Mouse (Mus musculus): ENCODE measurements around the gene Gm45021. TPM values are rescaled to one million over a fixed set of nuclear protein-coding genes. Genes with fewer than 3 reads are reported as not detected.

The Gm45021 gene
- polyA plus RNA-seq (2011; ENCODE audit: insufficient read depth, insufficient read length, low read depth, missing spikeins), result not detected in 2 replicates

DNA sequence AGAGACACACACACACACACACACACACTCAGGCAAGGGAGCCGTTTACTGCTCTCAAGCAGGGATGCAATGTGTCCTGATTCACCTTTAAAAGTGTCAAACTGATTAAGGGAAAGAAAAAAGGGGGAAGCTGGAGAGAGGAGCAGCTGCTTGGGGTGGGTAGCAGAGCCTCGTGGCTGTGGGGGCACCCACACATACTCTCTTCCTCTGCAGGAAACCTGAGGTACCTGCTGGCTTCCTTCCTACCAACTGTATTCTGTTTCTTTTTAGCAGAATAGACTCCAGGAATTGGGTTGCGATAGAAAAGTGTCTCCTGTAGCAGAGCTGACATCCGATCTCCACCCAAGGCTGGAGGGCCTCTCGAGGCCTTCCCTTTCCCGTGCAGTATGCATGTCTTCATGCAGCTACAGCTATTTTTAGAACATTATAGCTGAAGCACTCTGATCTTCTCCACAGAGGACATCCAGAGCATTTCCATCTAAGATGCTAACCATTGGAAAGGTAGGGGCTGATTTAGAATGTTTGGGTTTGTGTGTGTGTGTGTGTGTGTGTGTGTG is at the start of gene Gm45021:
Gene Gm45021, plus strand, starts transcription at position 417 of the 557 bp plus-strand sequence.
- Histone ChIP-seq H3K36me3 (ENCODE audit: control insufficient read depth, insufficient read depth, low read length, poor library complexity, severe bottlenecking) (no peaks in the 10 kb centered on the region), H3K27ac (ENCODE audit: insufficient read depth, low read length) (no peak within 1 kb of the TSS), H3K27me3 (ENCODE audit: control insufficient read depth, insufficient read depth, low read length, poor library complexity, severe bottlenecking) (no peaks in the 10 kb centered on the region), H3K9me3 (replicated peaks; ENCODE audit: control insufficient read depth, insufficient read depth, low read length, poor library complexity, severe bottlenecking) (peaks cover 2% of the 10 kb centered on the region; the same call in 1 of the 2 replicates), H3K4me1 (ENCODE audit: control insufficient read depth, insufficient read depth, low read length) (no peaks in the 10 kb centered on the region), H3K9ac (ENCODE audit: low read depth, poor library complexity, severe bottlenecking) (no peak within 1 kb of the TSS), H3K4me3 (ENCODE audit: low read depth, low read length) (no peak within 1 kb of the TSS)
- TF ChIP-seq EP300 (IDR thresholded peaks at IDR 0.05; ENCODE audit: insufficient read depth, low read depth, low read length) (no peak), POLR2A (IDR thresholded peaks at IDR 0.05; ENCODE audit: insufficient read depth, low read length) (no peak), CTCF (IDR thresholded peaks at IDR 0.05; ENCODE audit: low read depth, low read length) (no peak)

DNA sequence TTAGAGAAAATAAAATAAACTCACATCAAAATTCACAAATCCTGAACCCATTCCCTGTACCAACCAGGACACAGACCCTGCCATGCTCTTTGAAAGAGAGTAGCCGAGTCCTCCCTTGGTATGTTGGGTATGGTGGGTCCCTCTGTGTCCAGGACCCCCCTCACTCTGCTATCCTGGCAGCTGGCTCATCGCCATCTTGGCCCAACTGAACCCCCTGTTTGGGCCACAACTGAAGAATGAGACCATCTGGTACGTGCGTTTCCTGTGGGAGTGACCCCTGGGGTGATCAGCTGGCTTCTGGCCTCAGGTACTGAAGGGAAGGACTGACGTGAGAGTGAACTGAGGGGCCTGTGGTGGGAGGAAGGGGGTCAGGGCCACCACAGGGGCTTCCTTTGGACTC is 49.5 kb upstream of the Gm45021 start:
- Histone ChIP-seq H3K9me3 (replicated peaks; ENCODE audit: control insufficient read depth, insufficient read depth, low read length, poor library complexity, severe bottlenecking) (no peaks in the 10 kb centered on the region), H3K27ac (ENCODE audit: insufficient read depth, low read length) (no peak overlapping the region), H3K27me3 (ENCODE audit: control insufficient read depth, insufficient read depth, low read length, poor library complexity, severe bottlenecking) (no peaks in the 10 kb centered on the region), H3K4me3 (ENCODE audit: low read depth, low read length) (no peak overlapping the region), H3K9ac (ENCODE audit: low read depth, poor library complexity, severe bottlenecking) (no peak overlapping the region), H3K36me3 (ENCODE audit: control insufficient read depth, insufficient read depth, low read length, poor library complexity, severe bottlenecking) (no peaks in the 10 kb centered on the region), H3K4me1 (ENCODE audit: control insufficient read depth, insufficient read depth, low read length) (peaks cover 2% of the 10 kb centered on the region)
- TF ChIP-seq POLR2A (IDR thresholded peaks at IDR 0.05; ENCODE audit: insufficient read depth, low read length), result no peak
- no peak for TF ChIP-seq EP300 (IDR thresholded peaks at IDR 0.05; ENCODE audit: insufficient read depth, low read depth, low read length)
- no peak for TF ChIP-seq CTCF (IDR thresholded peaks at IDR 0.05; ENCODE audit: low read depth, low read length)

DNA sequence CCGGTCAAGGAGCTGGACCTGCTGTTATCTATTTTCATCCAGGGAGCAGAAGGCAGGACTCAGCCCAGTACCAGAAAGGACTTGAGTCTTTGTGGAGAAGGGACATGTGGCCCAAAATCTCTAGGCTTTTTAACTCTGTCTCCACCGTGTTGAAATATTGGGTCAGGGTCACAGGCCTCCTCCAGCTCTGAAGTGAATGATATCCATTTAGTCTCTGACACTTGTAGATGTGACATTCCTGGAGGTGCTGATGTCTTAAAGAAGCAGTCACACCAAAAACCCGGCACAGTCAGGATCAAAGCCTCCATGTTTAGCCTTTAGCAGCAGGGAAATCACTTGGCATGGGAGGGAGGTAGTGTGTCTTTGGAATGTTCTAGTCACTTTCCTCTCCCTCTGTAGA is 48.7 kb upstream of the Gm45021 start:
- TF ChIP-seq CTCF (IDR thresholded peaks at IDR 0.05; ENCODE audit: low read depth, low read length) (no peak), POLR2A (IDR thresholded peaks at IDR 0.05; ENCODE audit: insufficient read depth, low read length) (no peak), EP300 (IDR thresholded peaks at IDR 0.05; ENCODE audit: insufficient read depth, low read depth, low read length) (no peak)
- Histone ChIP-seq H3K36me3 (ENCODE audit: control insufficient read depth, insufficient read depth, low read length, poor library complexity, severe bottlenecking) (no peaks in the 10 kb centered on the region), H3K4me3 (ENCODE audit: low read depth, low read length) (no peak overlapping the region), H3K27ac (ENCODE audit: insufficient read depth, low read length) (no peak overlapping the region), H3K9me3 (replicated peaks; ENCODE audit: control insufficient read depth, insufficient read depth, low read length, poor library complexity, severe bottlenecking) (no peaks in the 10 kb centered on the region), H3K4me1 (ENCODE audit: control insufficient read depth, insufficient read depth, low read length) (peaks cover 2% of the 10 kb centered on the region), H3K9ac (ENCODE audit: low read depth, poor library complexity, severe bottlenecking) (no peak overlapping the region), H3K27me3 (ENCODE audit: control insufficient read depth, insufficient read depth, low read length, poor library complexity, severe bottlenecking) (no peaks in the 10 kb centered on the region)

DNA sequence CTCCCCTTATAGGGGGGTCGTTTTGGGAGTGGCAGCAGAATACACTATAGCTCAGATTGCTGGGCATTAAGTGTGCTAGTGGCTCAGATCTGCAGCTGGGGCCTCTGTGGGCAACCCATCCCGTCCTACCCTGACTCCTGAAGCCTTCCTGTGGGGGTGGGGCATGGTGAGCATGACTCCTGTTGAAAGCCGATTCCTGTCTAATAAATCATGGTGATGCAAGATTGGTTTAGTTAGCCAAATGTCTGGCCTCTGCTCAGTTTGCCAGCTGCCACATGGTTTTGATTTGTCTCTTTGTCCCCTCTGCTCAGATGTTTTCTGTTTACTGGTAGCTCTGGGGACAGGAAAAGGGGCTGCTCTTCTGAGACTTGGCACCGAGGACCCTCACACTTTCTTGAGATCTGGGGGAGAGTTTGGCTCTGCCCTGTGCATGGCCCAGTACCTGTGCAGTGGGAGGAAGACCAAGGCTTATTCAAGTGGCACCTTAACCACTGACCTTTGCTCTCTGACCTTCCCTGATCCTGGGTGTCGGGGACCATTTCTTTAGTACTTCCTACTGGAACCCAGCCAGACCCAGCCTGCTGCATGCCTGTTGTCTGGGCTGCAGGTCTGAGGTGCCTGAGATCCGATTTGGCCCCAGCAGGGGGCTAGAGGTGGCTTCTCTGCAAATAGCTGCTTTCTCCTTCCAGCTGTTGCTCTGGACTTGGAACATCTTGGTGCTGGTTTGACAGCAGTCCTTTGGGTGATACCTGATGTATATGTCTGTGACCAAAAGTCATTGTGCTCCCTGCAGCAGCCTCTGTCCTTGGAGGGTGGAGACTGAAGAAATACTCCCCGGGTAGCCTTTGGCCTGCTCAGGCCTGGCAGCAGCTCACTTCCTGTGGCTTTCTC is 47.6 kb upstream of the Gm45021 start:
- Histone ChIP-seq H3K36me3 (ENCODE audit: control insufficient read depth, insufficient read depth, low read length, poor library complexity, severe bottlenecking) (no peaks in the 10 kb centered on the region), H3K9ac (ENCODE audit: low read depth, poor library complexity, severe bottlenecking) (no peak overlapping the region), H3K27me3 (ENCODE audit: control insufficient read depth, insufficient read depth, low read length, poor library complexity, severe bottlenecking) (no peaks in the 10 kb centered on the region), H3K27ac (ENCODE audit: insufficient read depth, low read length) (no peak overlapping the region), H3K4me3 (ENCODE audit: low read depth, low read length) (no peak overlapping the region), H3K4me1 (ENCODE audit: control insufficient read depth, insufficient read depth, low read length) (peaks cover 5% of the 10 kb centered on the region), H3K9me3 (replicated peaks; ENCODE audit: control insufficient read depth, insufficient read depth, low read length, poor library complexity, severe bottlenecking) (no peaks in the 10 kb centered on the region)
- TF ChIP-seq POLR2A (IDR thresholded peaks at IDR 0.05; ENCODE audit: insufficient read depth, low read length) (no peak), CTCF (IDR thresholded peaks at IDR 0.05; ENCODE audit: low read depth, low read length) (no peak), EP300 (IDR thresholded peaks at IDR 0.05; ENCODE audit: insufficient read depth, low read depth, low read length) (no peak)

DNA sequence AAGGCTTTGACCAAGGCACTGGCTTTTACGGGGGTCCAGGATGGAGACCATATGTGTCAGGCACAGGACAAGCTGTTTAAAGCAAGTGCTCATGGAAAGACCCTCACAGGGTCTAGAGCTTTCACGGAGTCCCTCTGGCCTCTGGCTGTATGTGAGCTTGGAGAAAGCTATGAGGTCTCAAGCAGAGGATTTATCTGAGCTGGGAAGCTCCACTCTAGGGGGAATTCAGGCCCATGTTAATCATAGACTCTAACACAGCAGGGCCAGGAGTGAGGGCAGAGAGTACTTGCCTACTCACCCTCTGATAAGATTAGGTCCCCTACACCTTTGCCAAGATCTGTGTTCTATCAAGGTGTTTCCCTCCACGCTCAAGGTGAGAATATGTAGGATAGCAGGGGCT is 46.8 kb upstream of the Gm45021 start:
- Histone ChIP-seq H3K27me3 (ENCODE audit: control insufficient read depth, insufficient read depth, low read length, poor library complexity, severe bottlenecking) (no peaks in the 10 kb centered on the region), H3K36me3 (ENCODE audit: control insufficient read depth, insufficient read depth, low read length, poor library complexity, severe bottlenecking) (no peaks in the 10 kb centered on the region), H3K9ac (ENCODE audit: low read depth, poor library complexity, severe bottlenecking) (no peak overlapping the region), H3K27ac (ENCODE audit: insufficient read depth, low read length) (no peak overlapping the region), H3K4me1 (ENCODE audit: control insufficient read depth, insufficient read depth, low read length) (peaks cover 3% of the 10 kb centered on the region), H3K9me3 (replicated peaks; ENCODE audit: control insufficient read depth, insufficient read depth, low read length, poor library complexity, severe bottlenecking) (no peaks in the 10 kb centered on the region), H3K4me3 (ENCODE audit: low read depth, low read length) (no peak overlapping the region)
- TF ChIP-seq CTCF (IDR thresholded peaks at IDR 0.05; ENCODE audit: low read depth, low read length) (no peak), POLR2A (IDR thresholded peaks at IDR 0.05; ENCODE audit: insufficient read depth, low read length) (no peak), EP300 (IDR thresholded peaks at IDR 0.05; ENCODE audit: insufficient read depth, low read depth, low read length) (no peak)

DNA sequence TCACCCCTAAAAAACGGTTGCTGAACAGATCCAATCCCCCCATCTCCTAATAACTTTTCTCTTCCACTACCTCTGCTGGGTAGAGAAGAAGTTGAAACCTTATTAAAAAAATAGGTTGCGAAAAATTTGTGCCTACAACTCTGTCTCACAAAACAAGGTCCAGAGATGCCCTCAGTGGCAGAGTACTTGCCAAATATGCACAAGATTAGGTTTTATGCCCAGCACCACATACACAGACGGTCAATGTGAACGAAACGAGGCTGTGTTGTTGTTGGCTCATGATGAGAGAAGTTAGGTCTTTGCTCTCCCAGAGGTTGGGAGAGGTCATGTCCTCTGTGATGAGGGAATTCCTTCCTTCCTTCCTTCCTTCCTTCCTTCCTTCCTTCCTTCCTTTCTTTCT is 44.2 kb upstream of the Gm45021 start:
- Histone ChIP-seq H3K4me1 (ENCODE audit: control insufficient read depth, insufficient read depth, low read length) (peaks cover 3% of the 10 kb centered on the region), H3K9ac (ENCODE audit: low read depth, poor library complexity, severe bottlenecking) (no peak overlapping the region), H3K36me3 (ENCODE audit: control insufficient read depth, insufficient read depth, low read length, poor library complexity, severe bottlenecking) (no peaks in the 10 kb centered on the region), H3K4me3 (ENCODE audit: low read depth, low read length) (no peak overlapping the region), H3K27ac (ENCODE audit: insufficient read depth, low read length) (no peak overlapping the region), H3K27me3 (ENCODE audit: control insufficient read depth, insufficient read depth, low read length, poor library complexity, severe bottlenecking) (no peaks in the 10 kb centered on the region), H3K9me3 (replicated peaks; ENCODE audit: control insufficient read depth, insufficient read depth, low read length, poor library complexity, severe bottlenecking) (no peaks in the 10 kb centered on the region)
- no peak for TF ChIP-seq POLR2A (IDR thresholded peaks at IDR 0.05; ENCODE audit: insufficient read depth, low read length)
- no peak for TF ChIP-seq CTCF (IDR thresholded peaks at IDR 0.05; ENCODE audit: low read depth, low read length)
- no peak for TF ChIP-seq EP300 (IDR thresholded peaks at IDR 0.05; ENCODE audit: insufficient read depth, low read depth, low read length)

All from ES-Bruce4 (cell line).